Mouse (Mus musculus): ENCODE data around the gene Cebpa.

Cebpa gene

GRCm38 (mm10) chr7:35146269-35146668, 27.2 kb downstream of the Cebpa start:
- no peak for DNase-seq (ENCODE audit: low spot score)

DNA sequence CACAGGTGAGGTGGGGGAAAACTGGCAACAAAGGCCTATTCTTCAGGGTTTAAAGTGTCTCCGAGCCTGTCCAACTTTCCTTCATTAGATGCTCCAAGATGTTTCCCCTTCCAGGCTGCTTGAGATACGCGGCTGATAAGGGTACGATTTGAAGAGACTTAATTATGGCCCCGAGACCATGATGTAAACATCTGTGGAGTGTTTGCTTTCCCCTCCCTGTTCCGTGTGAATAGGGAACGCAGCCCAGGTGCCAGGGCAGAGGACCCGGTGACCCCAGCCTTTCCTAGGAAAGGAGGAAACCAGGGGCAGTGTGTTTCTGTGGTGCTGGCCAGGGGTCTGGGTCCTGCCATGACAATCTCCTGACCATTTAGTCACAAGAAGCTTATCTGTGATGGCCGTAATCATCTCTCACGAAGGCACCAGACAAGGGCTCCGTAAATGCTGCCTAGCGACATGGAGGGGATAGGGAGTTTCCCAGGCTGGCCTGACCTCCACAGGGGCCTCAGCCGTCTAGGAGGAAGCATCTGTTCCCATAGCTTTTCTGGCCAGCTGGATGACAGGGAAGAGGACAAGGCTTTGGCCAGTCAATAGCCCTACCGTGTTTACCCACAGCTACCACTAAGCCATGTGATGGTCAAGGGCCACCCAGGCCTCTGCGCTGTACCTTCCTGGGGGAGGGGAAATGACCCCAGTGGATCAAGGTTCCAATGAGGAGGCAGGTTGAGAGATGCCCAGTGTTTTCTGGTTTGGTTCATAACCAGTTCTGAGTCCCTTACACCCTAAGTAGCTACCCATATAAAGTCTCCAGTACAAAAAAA, 30.7 kb downstream of the Cebpa start:
- DNase-seq (ENCODE audit: low spot score): no peak

GRCm38 (mm10) chr7:35150860-35151259, 31.8 kb downstream of the Cebpa start:
- peak; percentile 29 for DNase-seq (ENCODE audit: low spot score)

GRCm38 (mm10) chr7:35154449-35154848, 35.4 kb downstream of the Cebpa start:
- no peak for DNase-seq (ENCODE audit: low spot score)

- DNase-seq (ENCODE audit: low spot score): peak; percentile 20
Observed at GRCm38 (mm10) chr7:35156561-35157477, 37.7 kb downstream of the Cebpa start.

GRCm38 (mm10) chr7:35157512-35157911, 38.4 kb downstream of the Cebpa start:
- DNase-seq (ENCODE audit: low spot score): no peak

GRCm38 (mm10) chr7:35162443-35162842, 43.4 kb downstream of the Cebpa start:
- no peak for DNase-seq (ENCODE audit: low spot score)

DNA sequence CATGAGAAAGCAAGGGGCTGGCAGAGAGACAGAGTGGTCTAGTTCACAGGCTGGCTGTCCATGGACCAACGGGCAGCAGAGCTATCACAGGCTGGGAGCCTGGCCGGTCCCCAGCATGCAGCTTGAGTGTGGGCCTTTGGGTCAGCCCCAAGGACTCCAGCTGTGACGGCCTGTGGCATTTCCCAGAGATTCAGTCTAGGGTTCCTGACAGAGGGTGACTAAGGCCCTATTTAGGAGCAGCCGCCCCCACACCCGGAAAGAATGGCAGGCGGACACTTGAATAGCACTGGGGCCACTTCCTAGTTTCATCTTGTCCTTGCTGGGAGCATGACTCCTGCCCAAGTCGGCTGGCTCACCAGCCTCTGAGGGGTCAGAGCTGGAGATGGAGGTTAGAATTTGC, 44.5 kb downstream of the Cebpa start:
- peak; percentile 61 for DNase-seq (ENCODE audit: low spot score)

- no peak for DNase-seq (ENCODE audit: low spot score)
Observed at GRCm38 (mm10) chr7:35164131-35164530, 45.0 kb downstream of the Cebpa start.

DNA sequence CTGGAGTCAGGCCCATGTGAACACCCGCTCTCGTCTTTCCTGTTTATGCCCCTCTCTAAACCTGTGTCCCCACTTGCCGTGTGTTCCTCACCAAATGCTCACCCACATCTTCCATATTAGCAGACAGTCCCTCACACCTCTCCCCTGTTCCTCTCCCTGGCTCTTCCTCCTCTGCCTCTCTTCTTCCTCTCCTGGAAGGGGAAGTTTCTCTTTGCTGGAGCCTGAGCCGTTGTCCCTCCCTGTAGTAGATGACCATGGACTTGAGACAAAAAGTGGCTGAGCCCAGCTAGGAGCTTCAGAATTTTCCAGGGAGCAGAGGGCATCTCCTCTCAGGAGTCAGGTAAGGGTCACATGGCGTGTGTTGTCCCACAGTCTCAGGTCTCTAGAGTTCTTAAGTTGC, 47.9 kb downstream of the Cebpa start:
- DNase-seq (ENCODE audit: low spot score): no peak

- no peak for DNase-seq (ENCODE audit: low spot score)
Observed at GRCm38 (mm10) chr7:35167925-35168324, 48.8 kb downstream of the Cebpa start.

GRCm38 (mm10) chr7:35169341-35169740, 50.2 kb downstream of the Cebpa start:
- DNase-seq (ENCODE audit: low spot score): peak; percentile 91

All from layer of hippocampus, adult 11-12 months (tissue).